Mouse (Mus musculus) midbrain, embryonic 11.5 days (tissue): ENCODE measurements at regions not wholly inside any gene's neighbourhood (a gene's known extent, or its start where the extent isn't known, plus 50 kb on each side); places are given as distances from the start of the nearest gene placed in this dataset.

Source experiments
- ATAC-seq: fragments of 200-750 bp; cut with Nextera tagmentation; 2 replicates; pipeline ENCODE4 v1.8.0; 2017; ENCODE audit warnings: moderate TSS enrichment, moderate library complexity; ENCODE audit not compliant: low FRiP score
- DNase-seq: peaks from one replicate; pipeline ENCODE4 v3.0.0; 2015; ENCODE audit warnings: low spot score; ENCODE audit errors: missing footprints
- H3K27ac ChIP-seq: fragments of 300-500 bp; sonication (generic); 2 replicates; pipeline ENCODE4 v1.5.1; 2014; ENCODE audit warnings: low read depth, low read length
- H3K27me3 ChIP-seq: fragments of 300-500 bp; sonication (generic); 2 replicates; pipeline ENCODE4 v1.6.1; 2014; ENCODE audit warnings: mild to moderate bottlenecking, low read length, moderate library complexity, mixed read lengths; ENCODE audit not compliant: control insufficient read depth, insufficient read depth
- H3K36me3 ChIP-seq: fragments of 300-500 bp; sonication (generic); 2 replicates; pipeline ENCODE4 v1.6.1; 2014; ENCODE audit warnings: mild to moderate bottlenecking, low read length, moderate library complexity, mixed read lengths; ENCODE audit not compliant: control insufficient read depth, insufficient read depth
- H3K4me1 ChIP-seq: fragments of 300-500 bp; sonication (generic); 2 replicates; pipeline ENCODE4 v1.6.1; 2014; ENCODE audit warnings: low read length; ENCODE audit not compliant: control insufficient read depth, insufficient read depth
- H3K4me2 ChIP-seq: fragments of 300-500 bp; sonication (generic); 2 replicates; pipeline ENCODE4 v1.6.1; 2014; ENCODE audit warnings: mild to moderate bottlenecking, moderate library complexity
- H3K4me3 ChIP-seq: fragments of 300-500 bp; sonication (generic); 2 replicates; pipeline ENCODE4 v1.5.1; 2014; ENCODE audit warnings: low read depth, low read length
- H3K9ac ChIP-seq: fragments of 300-500 bp; sonication (generic); 2 replicates; pipeline ENCODE4 v1.6.1; 2014; ENCODE audit warnings: low read length
- H3K9me3 ChIP-seq: fragments of 300-500 bp; sonication (generic); 2 replicates; pipeline ENCODE4 v1.6.1; 2016; ENCODE audit warnings: low read length; ENCODE audit not compliant: control insufficient read depth
- WGBS: fragments of 180-500 bp; shearing (Covaris S2); extraction: QIAGEN DNeasy Blood & Tissue Kit; methylation state at CpG from one replicate; pipeline ENCODE4 v1.1.7; 2014; 5-methylcytosine and 5-hydroxymethylcytosine counted together

- peak; percentile 83 for DNase-seq
- Histone ChIP-seq H3K4me2 (no peak overlapping the region), H3K27ac (peak overlapping the region; percentile 4; the same call in 1 of the 2 replicates), H3K9me3 (no peaks in the 10 kb centered on the region), H3K4me1 (peaks cover 3% of the 10 kb centered on the region; the same call in 1 of the 2 replicates), H3K36me3 (no peaks in the 10 kb centered on the region), H3K27me3 (no peaks in the 10 kb centered on the region), H3K4me3 (no peak overlapping the region), H3K9ac (no peak overlapping the region)
- ATAC-seq: peak; percentile 66; the same call in 1 of the 2 replicates
- 15% methylated on average over 2 of the region's 2 CpGs for WGBS
These were observed 165.2 kb upstream of the Tmprss15 start for GRCm38 (mm10) chr16:79256084-79256483.

GRCm38 (mm10) chr16:79240857-79241491 is 150.1 kb upstream of the Tmprss15 start:
- WGBS: 69% methylated on average over 3 of the region's 3 CpGs
- no peak overlapping the region for H3K4me2 ChIP-seq
- H3K4me3 ChIP-seq: no peak overlapping the region
- H3K4me1 ChIP-seq: no peaks in the 10 kb centered on the region
- no peak for DNase-seq
- H3K9ac ChIP-seq: no peak overlapping the region
- H3K27me3 ChIP-seq: no peaks in the 10 kb centered on the region
- ATAC-seq: no peak
- H3K36me3 ChIP-seq: no peaks in the 10 kb centered on the region
- H3K9me3 ChIP-seq: no peaks in the 10 kb centered on the region
- no peak overlapping the region for H3K27ac ChIP-seq

GRCm38 (mm10) chr16:79240191-79240590 is 149.3 kb upstream of the Tmprss15 start:
- DNase-seq: no peak
- Histone ChIP-seq H3K9me3 (no peaks in the 10 kb centered on the region), H3K9ac (no peak overlapping the region), H3K27ac (no peak overlapping the region), H3K4me2 (no peak overlapping the region), H3K4me3 (no peak overlapping the region), H3K27me3 (no peaks in the 10 kb centered on the region), H3K36me3 (no peaks in the 10 kb centered on the region), H3K4me1 (no peaks in the 10 kb centered on the region)
- WGBS: 95% methylated on average over 2 of the region's 2 CpGs
- no peak for ATAC-seq

- Histone ChIP-seq H3K4me1 (no peaks in the 10 kb centered on the region), H3K9ac (no peak overlapping the region), H3K27me3 (no peaks in the 10 kb centered on the region), H3K4me3 (no peak overlapping the region), H3K27ac (no peak overlapping the region), H3K4me2 (no peak overlapping the region), H3K9me3 (no peaks in the 10 kb centered on the region), H3K36me3 (no peaks in the 10 kb centered on the region)
- WGBS: 92% methylated on average over 7 of the region's 7 CpGs
- ATAC-seq: no peak
- DNase-seq: no peak
These were observed 100.3 kb upstream of the Tmprss15 start for GRCm38 (mm10) chr16:79191196-79191595.

GRCm38 (mm10) chr16:79186471-79186870 is 95.6 kb upstream of the Tmprss15 start:
- Histone ChIP-seq H3K9ac (no peak overlapping the region), H3K27me3 (no peaks in the 10 kb centered on the region), H3K4me1 (no peaks in the 10 kb centered on the region), H3K9me3 (no peaks in the 10 kb centered on the region), H3K4me2 (no peak overlapping the region), H3K27ac (no peak overlapping the region), H3K4me3 (no peak overlapping the region), H3K36me3 (no peaks in the 10 kb centered on the region)
- ATAC-seq (no peak), DNase-seq (no peak)
- 81% methylated on average over 1 of the region's 1 CpGs for WGBS

- Histone ChIP-seq H3K9me3 (no peaks in the 10 kb centered on the region), H3K27me3 (no peaks in the 10 kb centered on the region), H3K27ac (no peak overlapping the region), H3K4me2 (no peak overlapping the region), H3K36me3 (no peaks in the 10 kb centered on the region), H3K4me3 (no peak overlapping the region), H3K9ac (no peak overlapping the region), H3K4me1 (no peaks in the 10 kb centered on the region)
- peak; percentile 39 for DNase-seq
- 75% methylated on average over 2 of the region's 2 CpGs for WGBS
- ATAC-seq: no peak
These were observed 91.6 kb upstream of the Tmprss15 start for GRCm38 (mm10) chr16:79182474-79182873.

- Histone ChIP-seq H3K4me1 (no peaks in the 10 kb centered on the region), H3K27me3 (no peaks in the 10 kb centered on the region), H3K9me3 (no peaks in the 10 kb centered on the region), H3K36me3 (no peaks in the 10 kb centered on the region), H3K4me3 (no peak overlapping the region), H3K27ac (no peak overlapping the region), H3K4me2 (no peak overlapping the region), H3K9ac (no peak overlapping the region)
- ATAC-seq (peak; percentile 85), DNase-seq (peak; percentile 85)
- 68% methylated on average over 15 of the region's 15 CpGs for WGBS
These were observed 86.6 kb upstream of the Tmprss15 start for GRCm38 (mm10) chr16:79177299-79177999.

- Histone ChIP-seq H3K4me1 (no peaks in the 10 kb centered on the region), H3K36me3 (no peaks in the 10 kb centered on the region), H3K4me3 (no peak overlapping the region), H3K27me3 (no peaks in the 10 kb centered on the region), H3K9me3 (no peaks in the 10 kb centered on the region), H3K9ac (no peak overlapping the region), H3K4me2 (no peak overlapping the region), H3K27ac (no peak overlapping the region)
- WGBS: 61% methylated on average over 6 of the region's 6 CpGs
- DNase-seq (peak; percentile 81), ATAC-seq (peak; percentile 76)
These were observed 85.9 kb upstream of the Tmprss15 start for GRCm38 (mm10) chr16:79176832-79177243.

GRCm38 (mm10) chr16:79168193-79168592 is 77.3 kb upstream of the Tmprss15 start:
- WGBS: 19% methylated on average over 8 of the region's 8 CpGs
- peak; percentile 98 for DNase-seq
- H3K9ac ChIP-seq: no peak overlapping the region
- no peak overlapping the region for H3K27ac ChIP-seq
- H3K4me1 ChIP-seq: no peaks in the 10 kb centered on the region
- H3K4me2 ChIP-seq: no peak overlapping the region
- H3K9me3 ChIP-seq: no peaks in the 10 kb centered on the region
- no peaks in the 10 kb centered on the region for H3K27me3 ChIP-seq
- peak; percentile 83 for ATAC-seq
- H3K36me3 ChIP-seq: no peaks in the 10 kb centered on the region
- H3K4me3 ChIP-seq: no peak overlapping the region
